Mouse (Mus musculus): Measurements from ENCODE around the gene Zfp59.

Gene Zfp59

DNA sequence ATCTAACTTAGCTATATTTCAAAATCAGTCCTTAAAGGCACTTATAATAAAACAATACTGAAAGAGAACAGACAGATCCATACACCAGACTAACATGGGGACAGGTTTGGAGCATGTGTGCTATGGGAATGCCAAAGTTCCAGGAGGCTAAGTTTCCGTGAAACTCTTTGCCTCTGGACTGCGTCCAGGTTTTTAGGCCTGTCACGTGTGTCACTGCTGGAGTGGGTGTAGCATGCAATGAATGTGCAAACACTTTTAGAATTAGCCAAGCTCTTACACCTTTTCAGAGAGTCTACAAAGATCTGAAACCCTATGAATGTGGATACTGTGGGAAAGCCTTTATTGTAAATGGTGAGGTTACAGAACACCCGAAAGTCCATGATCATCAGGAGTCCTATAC, 43.3 kb downstream of the Zfp59 start:
- no peak for DNase-seq

DNA sequence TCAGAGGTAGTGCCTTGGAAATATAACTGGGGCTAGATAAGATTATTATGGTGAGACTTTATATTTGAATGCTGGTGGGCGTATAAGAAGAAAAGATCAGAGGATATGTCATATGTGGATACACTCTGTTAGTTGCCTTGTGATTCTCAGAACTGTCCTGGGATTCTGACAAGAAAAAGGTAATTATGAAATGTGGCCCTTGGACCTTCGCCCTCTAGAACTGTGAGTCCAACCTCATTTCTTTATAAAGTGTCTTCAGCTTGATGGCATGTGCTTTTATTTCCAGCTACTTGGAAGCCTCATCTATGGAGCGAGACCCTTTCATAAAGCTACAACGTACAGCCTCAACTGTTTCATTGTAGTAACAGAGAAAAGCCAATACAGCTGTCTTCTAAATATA, 62.2 kb downstream of the Zfp59 start:
- no peak for DNase-seq

- DNase-seq: no peak
Observed at GRCm38 (mm10) chr7:27905061-27905848, 66.8 kb downstream of the Zfp59 start.

Data from cerebellum, adult 9-10 months (tissue).